In genomic region chr10:3228447-3229195, GRCm38 (mm10) we compare ENCODE assay signal across 15 mouse cellular contexts. TPM values are rescaled to one million over a fixed set of nuclear protein-coding genes. Genes with fewer than 3 reads are reported as not detected.
DNase-seq lines count a peak whose midpoint lies in the region; ATAC-seq lines count a peak whose summit lies in the region.
"Had no signal": no experiment of that assay in that cellular context is flagged by ENCODE, and none has a peak within 500 bp of the region (broad histone marks: within the 10 kb centered on the region; RNA-seq: fewer than 3 reads in every experiment).

No protein-coding gene starts in this region.

- DNase-seq in heart, postnatal 10 days, result peak; percentile 55 to 57
- DNase-seq in heart, adult 11 months, result no peak
- peak; percentile 77 for DNase-seq in MN1 (ENCODE audit: low spot score)
- DNase-seq in adrenal gland, postnatal 14 days, result peak; percentile 55
- DNase-seq in kidney, postnatal 10 days, result peak; percentile 25
- no peak for DNase-seq in left cerebral cortex, adult 18-20 months (ENCODE audit: low spot score in 2 of 2)
- no peak for DNase-seq in right cerebral cortex, postnatal 36 days (ENCODE audit: low spot score in 2 of 2)
- DNase-seq: cerebellum, adult 18-20 months; heart, adult 2 months had no signal

- no peaks in the 10 kb centered on the region for H3K27me3 ChIP-seq in hindbrain, embryonic 13.5 days
- H3K27me3 ChIP-seq: forebrain, embryonic 13.5 days had no signal

- no peak overlapping the region for H3K27ac ChIP-seq in hindbrain, embryonic 13.5 days
- H3K27ac ChIP-seq: forebrain, embryonic 13.5 days; heart, adult 2 months; macrophage had no signal

- no peaks in the 10 kb centered on the region for H3K36me3 ChIP-seq in hindbrain, embryonic 13.5 days

- H3K4me3 ChIP-seq in hindbrain, embryonic 13.5 days, result no peak overlapping the region
- H3K4me3 ChIP-seq: forebrain, embryonic 13.5 days; heart, adult 2 months had no signal

- ATAC-seq in hindbrain, embryonic 13.5 days (ENCODE audit: low FRiP score), result no peak
- ATAC-seq: forebrain, embryonic 13.5 days; hindbrain, embryonic 16.5 days had no signal

- peaks cover 4% of the 10 kb centered on the region; the same call in 1 of the 2 replicates for H3K9me3 ChIP-seq in hindbrain, embryonic 13.5 days

- intact Hi-C loops in heart, postnatal 10 days (cut with DNase I), result no loop called here

- H3K4me1 ChIP-seq in hindbrain, embryonic 13.5 days (replicated peaks), result no peaks in the 10 kb centered on the region
- H3K4me1 ChIP-seq: forebrain, embryonic 13.5 days had no signal

- no peak overlapping the region for H3K9ac ChIP-seq in hindbrain, embryonic 13.5 days
- H3K9ac ChIP-seq: forebrain, embryonic 13.5 days had no signal

- H3K4me2 ChIP-seq in hindbrain, embryonic 13.5 days, result no peak overlapping the region
- H3K4me2 ChIP-seq: forebrain, embryonic 13.5 days; liver, embryonic 11.5 days had no signal

- 69% methylated on average over 2 of the region's 2 CpGs for WGBS in hindbrain, embryonic 13.5 days

RNA-seq across cellular contexts. Expression of gene H60c, which starts 39.0 kb away (rescaled TPM):
- not detected for total RNA-seq in heart, postnatal 10 days (2021)
- not detected in 2 replicates for total RNA-seq in adrenal gland, postnatal 14 days (2021)
- not detected for total RNA-seq in left cerebral cortex, adult 18-20 months (2021)
- polyA plus RNA-seq in hindbrain, embryonic 13.5 days (2015; fragmentation: Nextera tagmentation; extraction: Ambion mirVana), result not detected in 2 replicates
- total RNA-seq: heart, adult 2 months; layer of hippocampus, postnatal 14 days had no signal
- polyA plus RNA-seq: forebrain, embryonic 13.5 days; heart, adult 2 months; hindbrain, embryonic 16.5 days; liver, embryonic 11.5 days; macrophage had no signal

Comparison
In these comparisons a context has a peak if more than half of its experiments do, and no peak if none do; other contexts are left out.
1. DNase-seq: peak in heart, postnatal 10 days (2 of 2), MN1 (single experiment), adrenal gland, postnatal 14 days (single experiment) and kidney, postnatal 10 days (single experiment); none in heart, adult 11 months (single experiment), left cerebral cortex, adult 18-20 months (0 of 2) and right cerebral cortex, postnatal 36 days (0 of 2).